Mouse (Mus musculus) spleen, postnatal 36 days (tissue): ENCODE results near the gene Duoxa2.

Source experiments
- DNase-seq, 2 experiments: peaks; one replicate each; pipeline ENCODE4 v3.0.0; 2022; ENCODE audit warnings: low spot score in 2 of 2, mixed read lengths in 1 of 2

The Duoxa2 gene

DNA sequence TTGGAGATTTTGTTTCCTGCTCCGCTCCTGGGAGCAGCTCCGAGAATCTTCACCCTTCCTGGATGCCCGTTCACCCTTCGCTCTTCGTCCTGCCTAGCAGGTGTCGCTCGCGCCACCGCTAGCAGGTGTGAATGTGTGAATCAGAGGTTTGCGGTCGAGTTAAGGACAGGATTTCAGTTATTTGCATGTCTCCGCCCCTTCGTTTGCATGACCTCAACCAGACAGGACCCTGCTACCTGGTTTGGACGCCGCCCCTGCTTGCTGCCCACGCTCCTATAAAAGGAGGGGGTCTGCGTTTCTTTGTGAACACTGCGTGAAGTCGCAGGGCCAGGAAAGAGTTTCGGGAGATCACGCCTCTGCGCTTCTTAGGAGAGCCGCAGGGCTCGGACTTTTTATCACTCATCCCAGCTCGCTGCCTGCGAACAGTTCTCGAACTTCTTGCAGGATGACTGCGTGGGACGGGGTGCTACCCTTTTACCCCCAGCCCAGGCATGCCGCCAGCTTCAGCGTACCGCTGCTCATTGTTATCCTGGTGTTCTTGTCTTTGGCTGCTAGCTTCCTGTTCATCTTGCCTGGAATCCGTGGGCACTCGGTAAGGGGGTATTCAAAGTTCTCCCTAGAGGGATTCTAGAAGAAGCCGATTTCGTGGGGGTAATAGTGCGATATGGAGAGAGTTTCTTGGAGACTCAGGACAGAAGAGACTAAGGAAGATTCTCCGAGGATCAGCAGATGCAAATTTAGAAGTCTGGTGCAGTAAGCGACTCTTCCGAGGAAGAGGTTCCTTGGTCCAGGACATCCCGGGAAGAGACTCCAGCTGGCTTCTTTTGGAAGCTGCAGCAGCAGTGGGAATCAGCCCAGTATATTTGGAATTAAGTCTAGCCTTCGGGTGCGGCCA lies at the start of gene Duoxa2:
Gene Duoxa2, plus strand, starts transcription at position 305 of the 895 bp plus-strand sequence.
- peak; percentile 29 to 38 for DNase-seq

- DNase-seq: no peak
These were observed 42.7 kb upstream of the Duoxa2 start for GRCm38 (mm10) chr2:122255997-122256396.

DNA sequence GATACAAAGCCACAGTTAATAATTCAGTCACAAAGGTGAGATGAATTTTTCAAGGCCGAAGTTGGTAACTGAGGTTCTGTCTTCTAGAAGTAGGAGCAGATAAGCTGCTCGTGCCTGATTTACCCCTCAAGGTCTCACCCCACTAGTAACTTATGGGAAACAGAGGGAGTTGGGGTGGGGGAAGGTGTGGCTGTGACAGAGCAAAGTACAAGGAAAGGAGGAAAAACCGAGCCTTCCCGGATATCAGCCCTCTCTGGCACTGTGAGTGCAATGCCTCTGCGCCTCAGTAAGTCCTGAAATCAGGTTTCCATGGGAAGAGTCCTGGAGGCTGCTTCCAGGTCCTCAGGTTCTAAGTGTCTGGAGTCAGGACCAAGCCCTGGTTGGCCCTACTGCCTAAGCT lies 38.0 kb upstream of the Duoxa2 start:
- DNase-seq: no peak

GRCm38 (mm10) chr2:122264690-122265089 lies 34.0 kb upstream of the Duoxa2 start:
- DNase-seq: no peak

- DNase-seq: no peak
These were observed 32.1 kb upstream of the Duoxa2 start for GRCm38 (mm10) chr2:122266407-122267193.

GRCm38 (mm10) chr2:122278769-122279168 lies 19.9 kb upstream of the Duoxa2 start:
- no peak for DNase-seq

GRCm38 (mm10) chr2:122284091-122284490 lies 14.6 kb upstream of the Duoxa2 start:
- DNase-seq: no peak

GRCm38 (mm10) chr2:122286137-122286536 lies 12.6 kb upstream of the Duoxa2 start:
- DNase-seq: no peak

DNA sequence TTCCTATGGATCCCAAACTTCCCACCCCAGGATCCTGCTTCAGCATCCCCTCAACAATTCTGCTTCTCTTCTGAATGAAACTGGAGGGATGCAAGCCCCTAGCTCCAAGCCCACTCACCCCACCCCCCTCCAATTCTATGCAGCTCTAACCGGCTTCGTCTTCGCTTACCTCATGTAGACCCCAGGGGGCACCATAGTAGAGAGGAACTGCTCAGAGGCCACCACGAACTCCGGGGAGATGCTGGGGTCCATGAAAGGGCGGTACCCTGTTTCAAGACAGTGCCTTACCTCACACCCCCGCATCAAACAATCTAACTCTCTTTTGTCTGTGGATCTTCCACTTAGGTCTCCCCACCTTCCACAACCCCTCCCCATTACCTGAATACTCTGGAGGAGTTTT lies 3.8 kb upstream of the Duoxa2 start:
- no peak for DNase-seq

GRCm38 (mm10) chr2:122297271-122298095 lies 1.2 kb upstream of the Duoxa2 start:
- no peak for DNase-seq

- no peak for DNase-seq
These were observed 602 bp upstream of the Duoxa2 start, which contains the start of gene Duox2 for GRCm38 (mm10) chr2:122298096-122298499. TSS of gene Duox2 (minus strand) at chr2:122298449.

- no peak for DNase-seq
These were observed 1.4 kb downstream of the Duoxa2 start for GRCm38 (mm10) chr2:122299911-122300655.

DNA sequence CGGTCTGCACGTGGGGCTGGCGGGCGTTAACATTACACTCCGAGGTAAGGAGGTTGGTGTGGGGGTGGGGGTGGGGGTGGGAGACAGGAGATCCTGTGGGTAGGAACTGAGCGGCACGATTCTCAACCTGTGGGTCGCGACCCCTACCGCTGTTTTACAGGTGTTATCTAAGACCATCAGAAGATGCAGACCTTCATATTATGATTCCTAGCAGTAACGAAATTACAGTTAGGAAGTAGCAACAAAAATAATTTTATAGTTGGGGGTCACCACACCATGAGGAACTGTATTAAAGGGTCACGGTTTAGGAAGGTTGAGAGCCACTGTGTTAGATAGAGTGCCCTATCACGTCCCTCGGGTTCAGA lies 1.9 kb downstream of the Duoxa2 start:
- DNase-seq: no peak

DNA sequence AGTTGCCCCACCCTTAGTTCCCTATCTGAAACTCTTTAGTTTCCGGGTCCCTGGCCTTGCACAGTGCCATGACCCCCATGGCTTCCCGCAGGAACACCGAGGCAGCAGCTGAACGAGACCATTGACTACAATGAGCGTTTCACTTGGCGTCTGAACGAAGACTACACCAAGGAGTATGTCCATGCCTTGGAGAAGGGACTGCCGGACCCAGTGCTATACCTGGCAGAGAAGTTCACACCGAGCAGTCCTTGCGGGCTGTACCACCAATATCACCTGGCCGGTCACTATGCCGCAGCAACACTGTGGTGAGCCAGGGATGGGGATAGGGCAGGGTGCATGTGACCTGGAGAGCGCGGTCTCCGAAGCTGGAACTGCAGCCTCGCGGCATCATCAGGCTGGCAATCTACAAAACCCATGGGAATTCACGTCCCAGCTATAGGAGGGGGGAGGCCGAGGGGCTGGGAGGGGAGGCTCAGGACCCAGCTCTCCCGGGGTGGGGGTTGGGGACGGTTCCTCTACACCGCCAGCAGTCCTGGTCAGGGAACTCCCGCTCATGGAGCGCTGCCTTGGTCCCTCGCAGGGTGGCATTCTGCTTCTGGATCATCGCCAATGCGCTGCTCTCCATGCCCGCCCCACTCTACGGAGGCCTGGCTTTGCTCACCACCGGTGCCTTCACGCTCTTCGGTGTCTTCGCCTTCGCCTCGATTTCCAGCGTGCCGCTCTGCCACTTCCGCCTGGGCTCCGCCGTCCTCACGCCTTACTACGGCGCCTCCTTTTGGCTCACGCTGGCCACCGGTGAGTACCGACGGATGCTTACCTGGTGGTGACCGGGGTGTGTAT lies 2.6 kb downstream of the Duoxa2 start:
- no peak for DNase-seq

- no peak for DNase-seq
These were observed 3.3 kb downstream of the Duoxa2 start for GRCm38 (mm10) chr2:122301921-122302573.

DNA sequence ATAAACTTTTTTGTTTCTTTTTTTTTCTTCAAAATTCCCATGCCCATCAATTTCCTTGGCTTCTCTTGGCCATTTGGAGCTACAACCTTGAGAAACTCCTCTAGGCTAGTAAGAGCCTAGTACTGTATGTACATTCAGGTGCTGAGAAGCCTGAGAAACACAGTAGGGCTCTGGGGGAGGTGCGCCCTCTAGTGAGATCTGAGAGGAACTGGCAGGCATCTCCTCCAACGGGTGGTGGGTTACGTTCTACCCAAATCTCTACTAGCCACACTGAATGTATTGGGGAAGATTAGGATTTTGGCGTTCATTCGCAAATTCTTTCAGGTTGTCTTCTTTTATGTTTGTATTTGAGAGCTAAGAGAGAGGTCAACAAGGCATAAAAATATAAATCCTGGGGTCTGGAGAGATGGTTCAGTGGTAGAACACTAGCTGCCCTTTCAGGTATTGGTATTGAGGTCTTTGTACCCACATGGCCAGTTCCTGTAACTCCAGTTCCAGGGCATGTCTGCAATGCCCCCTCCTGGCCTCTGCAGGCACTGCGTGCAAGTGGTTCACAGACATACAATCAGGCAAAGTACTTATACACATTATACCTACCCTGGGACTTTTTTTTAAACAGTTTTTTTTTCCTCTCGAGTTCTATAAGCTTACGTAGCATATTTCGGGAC lies 4.0 kb downstream of the Duoxa2 start:
- peak; percentile 49 to 61 for DNase-seq

DNA sequence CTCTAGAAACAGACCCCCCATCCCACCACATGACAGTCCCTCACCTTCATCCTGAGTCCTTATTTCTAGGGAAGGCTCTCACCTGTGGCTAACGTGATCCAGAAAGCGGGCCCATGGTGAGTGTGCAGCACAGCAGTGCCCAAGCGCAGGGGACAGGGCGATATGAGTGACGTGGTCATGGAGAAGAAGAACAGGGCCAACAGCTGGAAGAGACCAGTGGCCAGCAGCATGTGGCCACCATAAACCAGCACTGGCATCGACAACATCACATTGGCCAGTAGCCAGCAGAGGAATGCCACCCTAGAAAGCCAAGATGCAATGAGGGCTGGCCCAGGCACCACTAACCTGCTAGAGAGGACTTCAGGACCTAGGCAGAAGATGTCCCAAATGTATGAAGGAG lies 5.8 kb downstream of the Duoxa2 start:
- no peak for DNase-seq

- DNase-seq: no peak
These were observed 6.6 kb downstream of the Duoxa2 start for GRCm38 (mm10) chr2:122305097-122305892.
